Mouse (Mus musculus) embryonic facial prominence, embryonic 14.5 days (tissue): ENCODE data around the gene Tdrd7. TPM values are rescaled to one million over a fixed set of nuclear protein-coding genes. Genes with fewer than 3 reads are reported as not detected.

Source experiments
- ATAC-seq: fragments of 200-750 bp; cut with Nextera tagmentation; 2 replicates; pipeline ENCODE4 v1.8.0; 2017; ENCODE audit warnings: low read depth, moderate number of reproducible peaks, moderate TSS enrichment
- DNase-seq: peaks from one replicate; pipeline ENCODE4 v3.0.0-alpha.2; 2015; ENCODE audit warnings: low spot score
- H3K27ac ChIP-seq: fragments of 300-500 bp; sonication (generic); replicated peaks from 2 replicates; pipeline ENCODE4 v1.5.1; 2014; ENCODE audit warnings: low read depth, mild to moderate bottlenecking, low read length, moderate library complexity
- H3K27me3 ChIP-seq: fragments of 300-500 bp; sonication (generic); replicated peaks from 2 replicates; pipeline ENCODE4 v1.6.1; 2014; ENCODE audit warnings: low read length; ENCODE audit not compliant: control insufficient read depth, insufficient read depth
- H3K36me3 ChIP-seq: fragments of 300-500 bp; sonication (generic); 2 replicates; pipeline ENCODE4 v1.6.1; 2014; ENCODE audit warnings: low read length, mixed read lengths; ENCODE audit not compliant: control insufficient read depth, insufficient read depth
- H3K4me1 ChIP-seq: fragments of 300-500 bp; sonication (generic); 2 replicates; pipeline ENCODE4 v1.6.1; 2014; ENCODE audit warnings: antibody characterized with exemption, low read length; ENCODE audit not compliant: control insufficient read depth, insufficient read depth
- H3K4me2 ChIP-seq: fragments of 300-500 bp; sonication (generic); 2 replicates; pipeline ENCODE4 v1.6.1; 2014; ENCODE audit warnings: low read depth, mild to moderate bottlenecking, low read length, moderate library complexity, mixed read lengths
- H3K4me3 ChIP-seq: fragments of 300-500 bp; sonication (generic); 2 replicates; pipeline ENCODE4 v1.5.1; 2014; ENCODE audit warnings: low read depth, mild to moderate bottlenecking, low read length
- H3K9ac ChIP-seq: fragments of 300-500 bp; sonication (generic); 2 replicates; pipeline ENCODE4 v1.6.1; 2014; ENCODE audit warnings: low read depth, mild to moderate bottlenecking, low read length, moderate library complexity, mixed read lengths
- H3K9me3 ChIP-seq: fragments of 300-500 bp; sonication (generic); 2 replicates; pipeline ENCODE4 v1.6.1; 2016; ENCODE audit warnings: low read length; ENCODE audit not compliant: control insufficient read depth
- WGBS: fragments of 180-500 bp; shearing (Covaris S2); extraction: QIAGEN DNeasy Blood & Tissue Kit; methylation state at CpG from one replicate; pipeline ENCODE4 v1.1.7; 2014; 5-methylcytosine and 5-hydroxymethylcytosine counted together
- polyA plus RNA-seq: library from polyadenylated mRNA; unstranded; fragments of >200 nt; fragmentation: Nextera tagmentation; extraction: Ambion mirVana; gene quantifications from 2 replicates; pipeline ENCODE4 v1.2.1, GENCODE M21; 2014

The Tdrd7 gene
- polyA plus RNA-seq, 1 experiment from 2014 or later: 15.2 TPM

DNA sequence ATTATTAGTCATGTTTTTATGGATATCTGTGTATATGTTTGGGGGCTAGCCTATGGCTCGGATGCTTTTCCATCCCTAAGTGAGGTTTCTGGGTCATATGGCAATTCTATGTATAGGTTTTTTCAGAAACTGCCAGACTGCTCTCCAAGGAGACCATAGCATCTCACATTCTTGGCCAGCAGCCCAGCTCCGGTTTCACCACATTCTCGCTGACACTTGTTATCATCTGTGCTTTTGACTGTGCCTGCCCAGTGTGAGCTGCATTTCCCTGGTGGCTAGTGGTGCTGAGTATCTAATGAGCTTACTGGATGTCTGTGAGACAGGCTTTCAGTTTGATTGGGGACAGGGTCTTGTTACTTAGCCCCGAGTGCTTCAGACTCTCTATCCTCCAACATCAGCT lies 108.6 kb downstream of the Tdrd7 start:
- ATAC-seq: peak; percentile 76
- WGBS: 25% methylated on average over 4 of the region's 4 CpGs
- DNase-seq: peak; percentile 85
- H3K27ac ChIP-seq: no peak overlapping the region
- no peak overlapping the region for H3K4me2 ChIP-seq
- H3K4me1 ChIP-seq: no peaks in the 10 kb centered on the region
- no peaks in the 10 kb centered on the region for H3K9me3 ChIP-seq
- no peaks in the 10 kb centered on the region for H3K36me3 ChIP-seq
- no peaks in the 10 kb centered on the region for H3K27me3 ChIP-seq
- no peak overlapping the region for H3K9ac ChIP-seq
- H3K4me3 ChIP-seq: no peak overlapping the region

DNA sequence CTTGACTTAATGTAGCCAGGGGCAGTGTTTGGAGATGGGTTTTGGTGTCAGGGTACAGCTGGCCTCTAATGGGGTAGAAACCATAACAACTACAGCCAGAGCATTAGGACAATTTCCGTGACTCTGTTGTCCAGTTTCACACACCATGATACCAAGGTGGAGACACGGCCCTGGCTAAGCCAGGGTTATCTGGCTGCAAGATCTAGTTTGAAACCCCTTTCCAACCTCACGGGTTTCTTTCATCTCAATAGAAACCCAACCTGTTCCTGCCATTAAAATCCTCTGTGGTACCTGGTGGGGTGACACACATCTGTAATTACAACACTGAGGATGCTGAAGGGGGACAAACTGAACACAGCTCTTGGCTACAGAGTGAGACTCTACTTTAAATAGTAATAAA lies 110.5 kb downstream of the Tdrd7 start:
- Histone ChIP-seq H3K4me3 (no peak overlapping the region), H3K4me1 (no peaks in the 10 kb centered on the region), H3K27ac (no peak overlapping the region), H3K36me3 (no peaks in the 10 kb centered on the region), H3K27me3 (no peaks in the 10 kb centered on the region), H3K9ac (no peak overlapping the region), H3K9me3 (no peaks in the 10 kb centered on the region), H3K4me2 (no peak overlapping the region)
- DNase-seq (no peak), ATAC-seq (no peak)
- WGBS: 65% methylated on average over 3 of the region's 3 CpGs

DNA sequence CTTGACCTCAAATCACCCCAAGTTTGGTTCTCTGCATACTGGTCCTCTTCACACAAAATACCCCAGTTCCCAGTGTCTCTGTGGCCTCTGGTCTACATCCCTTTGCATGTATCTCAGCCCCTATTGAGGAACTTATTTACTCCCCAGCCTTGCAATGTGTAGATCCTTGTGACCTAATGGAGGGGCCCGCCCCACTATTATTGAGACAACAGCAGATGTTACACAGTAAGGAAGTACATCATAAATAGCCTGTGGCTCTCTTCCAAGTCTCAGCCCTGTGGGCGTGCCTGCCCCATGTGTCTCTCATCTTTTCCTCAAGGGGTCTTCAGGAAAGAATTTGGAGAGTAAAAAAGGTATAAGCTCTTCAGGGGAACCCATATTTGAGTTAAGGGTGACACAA lies 111.8 kb downstream of the Tdrd7 start:
- Histone ChIP-seq H3K4me2 (no peak overlapping the region), H3K9ac (no peak overlapping the region), H3K4me1 (no peaks in the 10 kb centered on the region), H3K27me3 (no peaks in the 10 kb centered on the region), H3K36me3 (no peaks in the 10 kb centered on the region), H3K27ac (no peak overlapping the region), H3K4me3 (no peak overlapping the region), H3K9me3 (no peaks in the 10 kb centered on the region)
- WGBS: 80% methylated on average over 2 of the region's 2 CpGs
- ATAC-seq: peak; percentile 44; the same call in 1 of the 2 replicates
- DNase-seq: peak; percentile 65

DNA sequence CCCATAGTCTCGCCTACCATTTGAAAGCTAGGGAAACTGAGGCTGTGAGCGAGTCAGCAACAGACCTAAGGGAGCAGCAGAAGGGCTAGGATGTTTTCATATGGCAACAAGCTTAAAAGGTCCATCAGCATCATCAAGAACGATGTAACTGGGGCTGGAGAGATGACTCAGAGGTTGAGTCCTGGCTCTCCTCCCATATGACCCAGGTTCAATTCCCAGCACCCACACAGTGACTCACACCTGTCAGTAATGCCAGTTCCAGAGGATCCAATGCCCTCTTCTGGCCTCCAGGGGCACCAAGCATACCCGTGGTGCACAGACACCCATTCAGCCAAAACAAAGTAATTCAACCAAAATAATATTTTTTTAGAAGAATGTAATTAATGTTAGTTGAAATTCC lies 115.1 kb downstream of the Tdrd7 start:
- Histone ChIP-seq H3K27ac (no peak overlapping the region), H3K4me2 (no peak overlapping the region), H3K4me1 (no peaks in the 10 kb centered on the region), H3K9me3 (no peaks in the 10 kb centered on the region), H3K36me3 (no peaks in the 10 kb centered on the region), H3K27me3 (no peaks in the 10 kb centered on the region), H3K9ac (no peak overlapping the region), H3K4me3 (no peak overlapping the region)
- ATAC-seq (no peak), DNase-seq (no peak)
- WGBS: 80% methylated on average over 4 of the region's 4 CpGs

DNA sequence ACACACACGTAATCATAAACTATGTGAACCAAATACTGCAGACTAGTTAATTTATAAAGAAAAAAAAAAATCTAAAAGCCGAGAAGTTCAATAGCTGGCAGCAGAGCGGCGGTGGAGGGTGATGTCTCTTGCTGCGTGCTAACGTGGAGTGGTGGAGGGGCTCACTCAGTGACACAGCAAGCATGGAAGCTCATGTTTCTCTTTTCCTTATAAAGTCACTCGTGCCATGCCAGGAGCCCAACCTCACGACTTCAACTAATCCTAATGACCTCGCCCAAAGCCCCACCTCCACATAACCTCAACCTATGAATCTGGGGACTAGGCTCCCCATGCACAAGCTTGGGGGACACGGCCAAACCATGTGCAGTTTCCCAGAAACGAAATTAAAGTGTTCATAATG lies 117.4 kb downstream of the Tdrd7 start:
- Histone ChIP-seq H3K4me2 (no peak overlapping the region), H3K4me3 (no peak overlapping the region), H3K36me3 (no peaks in the 10 kb centered on the region), H3K4me1 (peaks cover under 1% of the 10 kb centered on the region; the same call in 1 of the 2 replicates), H3K27ac (no peak overlapping the region), H3K9ac (no peak overlapping the region), H3K27me3 (no peaks in the 10 kb centered on the region), H3K9me3 (no peaks in the 10 kb centered on the region)
- DNase-seq: no peak
- 66% methylated on average over 11 of the region's 11 CpGs for WGBS
- ATAC-seq: no peak

Other genes with a start within 250 kb of the Tdrd7 start
- gene Aldh1b1, start 166.3 kb upstream of the Tdrd7 start, polyA plus RNA-seq: 1.5 and 2.1 TPM in 2 replicates
- 0.71 and 0.92 TPM in 2 replicates for gene Igfbpl1, start 138.4 kb upstream of the Tdrd7 start, polyA plus RNA-seq
- 0.20 and 0.47 TPM in 2 replicates for gene Stra6l, start 116.7 kb upstream of the Tdrd7 start, polyA plus RNA-seq
- 0.29 and 0.79 TPM in 2 replicates for gene Ccdc180, start 75.0 kb upstream of the Tdrd7 start, polyA plus RNA-seq
- 26.3 and 38.8 TPM in 2 replicates for gene Tmod1, start 73.6 kb downstream of the Tdrd7 start, polyA plus RNA-seq
- gene Ncbp1, start 173.3 kb downstream of the Tdrd7 start, polyA plus RNA-seq: 70.1 and 80.1 TPM in 2 replicates
- gene Tstd2, start 173.4 kb downstream of the Tdrd7 start, polyA plus RNA-seq: 15.0 and 15.4 TPM in 2 replicates
- 21.0 and 26.0 TPM in 2 replicates for gene Xpa, start 231.0 kb downstream of the Tdrd7 start, polyA plus RNA-seq